Mouse (Mus musculus) small intestine, adult 2 months (tissue): ENCODE measurements around the gene Mrps2.

Experiments
- CTCF ChIP-seq: fragments of 200-500 bp; IDR thresholded peaks from 2 replicates; pipeline ENCODE4 v1.5.1; 2012; ENCODE audit warnings: low read depth, mild to moderate bottlenecking, control low read depth, inconsistent platforms, low read length, moderate library complexity, mixed read lengths; ENCODE audit not compliant: insufficient replicate concordance, insufficient read length; ENCODE audit errors: extremely low read depth
- POLR2A ChIP-seq: fragments of 200-500 bp; IDR thresholded peaks from 2 replicates; pipeline ENCODE4 v1.6.1; 2012; ENCODE audit warnings: low read depth, mild to moderate bottlenecking, control low read depth, inconsistent platforms, low read length, moderate library complexity

DNA sequence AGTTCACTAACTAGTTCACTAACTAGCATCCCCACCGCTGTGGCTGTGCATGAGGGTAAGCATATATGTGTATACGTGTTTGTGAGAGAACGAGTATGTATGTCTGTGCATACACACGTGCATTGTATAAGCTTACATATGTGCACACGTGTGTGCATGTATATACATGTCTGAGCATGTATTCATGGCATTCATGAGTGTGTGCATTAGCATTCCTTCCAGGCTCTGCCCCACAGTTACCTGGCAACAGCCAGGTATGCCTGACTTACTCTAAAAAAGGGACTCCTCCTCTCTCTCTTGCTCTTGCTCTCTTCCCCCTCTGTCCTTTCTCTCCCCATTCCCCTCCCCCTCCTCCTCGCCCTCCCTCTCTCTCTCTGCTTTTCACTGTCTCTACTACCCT, 40.6 kb upstream of the Mrps2 start:
- TF ChIP-seq CTCF (no peak), POLR2A (no peak)
